Mouse (Mus musculus): ENCODE measurements at regions not wholly inside any gene's neighbourhood (a gene's known extent, or its start where the extent isn't known, plus 50 kb on each side); places are given as distances from the start of the nearest gene placed in this dataset.

- Histone ChIP-seq H3K4me3 (ENCODE audit: low read depth, low read length) (no peak overlapping the region), H3K27ac (ENCODE audit: low read depth, low read length) (no peak overlapping the region), H3K27me3 (replicated peaks; ENCODE audit: control insufficient read depth, insufficient read depth, low read length) (no peaks in the 10 kb centered on the region), H3K9ac (ENCODE audit: low read length) (no peak overlapping the region), H3K4me1 (ENCODE audit: control insufficient read depth, insufficient read depth, low read length) (no peaks in the 10 kb centered on the region), H3K36me3 (ENCODE audit: control insufficient read depth, insufficient read depth, low read length) (no peaks in the 10 kb centered on the region), H3K9me3 (replicated peaks; ENCODE audit: control insufficient read depth, low read length) (no peaks in the 10 kb centered on the region), H3K4me2 (ENCODE audit: low read length) (no peak overlapping the region)
- ATAC-seq (no peak), DNase-seq (ENCODE audit: low spot score) (no peak)
These were observed 266.9 kb downstream of the Kcnrg start for GRCm38 (mm10) chr14:61874206-61874605.

GRCm38 (mm10) chr14:61879416-61879815, 272.2 kb downstream of the Kcnrg start:
- ATAC-seq (no peak), DNase-seq (ENCODE audit: low spot score) (no peak)
- WGBS: 81% methylated on average over 2 of the region's 2 CpGs
- H3K9me3 ChIP-seq (replicated peaks; ENCODE audit: control insufficient read depth, low read length): no peaks in the 10 kb centered on the region
- H3K4me1 ChIP-seq (ENCODE audit: control insufficient read depth, insufficient read depth, low read length): no peaks in the 10 kb centered on the region
- H3K27ac ChIP-seq (ENCODE audit: low read depth, low read length): no peak overlapping the region
- H3K36me3 ChIP-seq (ENCODE audit: control insufficient read depth, insufficient read depth, low read length): no peaks in the 10 kb centered on the region
- no peak overlapping the region for H3K4me2 ChIP-seq (ENCODE audit: low read length)
- H3K27me3 ChIP-seq (replicated peaks; ENCODE audit: control insufficient read depth, insufficient read depth, low read length): no peaks in the 10 kb centered on the region
- no peak overlapping the region for H3K9ac ChIP-seq (ENCODE audit: low read length)
- H3K4me3 ChIP-seq (ENCODE audit: low read depth, low read length): no peak overlapping the region

GRCm38 (mm10) chr14:61880514-61881259, 273.4 kb downstream of the Kcnrg start:
- Histone ChIP-seq H3K4me3 (ENCODE audit: low read depth, low read length) (no peak overlapping the region), H3K9ac (ENCODE audit: low read length) (no peak overlapping the region), H3K36me3 (ENCODE audit: control insufficient read depth, insufficient read depth, low read length) (no peaks in the 10 kb centered on the region), H3K27me3 (replicated peaks; ENCODE audit: control insufficient read depth, insufficient read depth, low read length) (no peaks in the 10 kb centered on the region), H3K27ac (ENCODE audit: low read depth, low read length) (no peak overlapping the region), H3K4me2 (ENCODE audit: low read length) (no peak overlapping the region), H3K4me1 (ENCODE audit: control insufficient read depth, insufficient read depth, low read length) (no peaks in the 10 kb centered on the region), H3K9me3 (replicated peaks; ENCODE audit: control insufficient read depth, low read length) (no peaks in the 10 kb centered on the region)
- DNase-seq (ENCODE audit: low spot score): peak; percentile 14
- ATAC-seq: no peak
- WGBS: 68% methylated on average over 9 of the region's 9 CpGs

GRCm38 (mm10) chr14:61885241-61886015, 278.2 kb downstream of the Kcnrg start:
- no peak overlapping the region for H3K4me2 ChIP-seq (ENCODE audit: low read length)
- no peaks in the 10 kb centered on the region for H3K4me1 ChIP-seq (ENCODE audit: control insufficient read depth, insufficient read depth, low read length)
- no peak overlapping the region for H3K27ac ChIP-seq (ENCODE audit: low read depth, low read length)
- no peak overlapping the region for H3K4me3 ChIP-seq (ENCODE audit: low read depth, low read length)
- H3K9ac ChIP-seq (ENCODE audit: low read length): no peak overlapping the region
- H3K36me3 ChIP-seq (ENCODE audit: control insufficient read depth, insufficient read depth, low read length): no peaks in the 10 kb centered on the region
- ATAC-seq (no peak), DNase-seq (ENCODE audit: low spot score) (no peak)
- WGBS: 92% methylated on average over 6 of the region's 6 CpGs
- H3K9me3 ChIP-seq (replicated peaks; ENCODE audit: control insufficient read depth, low read length): no peaks in the 10 kb centered on the region
- H3K27me3 ChIP-seq (replicated peaks; ENCODE audit: control insufficient read depth, insufficient read depth, low read length): no peaks in the 10 kb centered on the region

DNA sequence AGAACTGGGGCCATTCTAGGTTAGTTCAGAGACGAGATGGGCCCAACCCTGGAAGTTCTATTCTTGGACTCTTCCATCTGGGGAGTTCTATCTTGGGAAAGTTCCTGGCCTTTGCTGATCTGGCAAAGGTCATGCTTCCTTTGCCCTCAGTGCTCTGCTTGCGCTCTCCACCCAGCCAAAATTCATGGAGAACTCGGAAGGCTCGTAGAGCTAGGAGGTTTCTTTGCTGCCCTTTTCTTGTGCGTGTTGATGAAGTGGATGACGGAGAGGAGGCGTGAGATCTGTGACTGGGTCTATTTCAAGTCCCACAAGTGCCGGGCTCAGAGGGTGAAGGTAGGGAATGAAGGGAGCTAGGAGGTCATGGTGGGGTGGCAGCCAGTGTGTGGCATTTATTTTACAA, 282.4 kb downstream of the Kcnrg start:
- Histone ChIP-seq H3K4me3 (ENCODE audit: low read depth, low read length) (no peak overlapping the region), H3K4me2 (ENCODE audit: low read length) (no peak overlapping the region), H3K36me3 (ENCODE audit: control insufficient read depth, insufficient read depth, low read length) (no peaks in the 10 kb centered on the region), H3K27ac (ENCODE audit: low read depth, low read length) (no peak overlapping the region), H3K9me3 (replicated peaks; ENCODE audit: control insufficient read depth, low read length) (no peaks in the 10 kb centered on the region), H3K9ac (ENCODE audit: low read length) (no peak overlapping the region), H3K27me3 (replicated peaks; ENCODE audit: control insufficient read depth, insufficient read depth, low read length) (no peaks in the 10 kb centered on the region), H3K4me1 (ENCODE audit: control insufficient read depth, insufficient read depth, low read length) (no peaks in the 10 kb centered on the region)
- DNase-seq (ENCODE audit: low spot score): no peak
- 89% methylated on average over 8 of the region's 8 CpGs for WGBS
- ATAC-seq: no peak

- H3K36me3 ChIP-seq (ENCODE audit: control insufficient read depth, insufficient read depth, low read length): no peaks in the 10 kb centered on the region
- H3K4me1 ChIP-seq (ENCODE audit: control insufficient read depth, insufficient read depth, low read length): no peaks in the 10 kb centered on the region
- WGBS: 74% methylated on average over 3 of the region's 3 CpGs
- H3K27me3 ChIP-seq (replicated peaks; ENCODE audit: control insufficient read depth, insufficient read depth, low read length): no peaks in the 10 kb centered on the region
- no peak overlapping the region for H3K27ac ChIP-seq (ENCODE audit: low read depth, low read length)
- no peaks in the 10 kb centered on the region for H3K9me3 ChIP-seq (replicated peaks; ENCODE audit: control insufficient read depth, low read length)
- no peak overlapping the region for H3K9ac ChIP-seq (ENCODE audit: low read length)
- no peak overlapping the region for H3K4me2 ChIP-seq (ENCODE audit: low read length)
- DNase-seq (ENCODE audit: low spot score) (no peak), ATAC-seq (no peak)
- no peak overlapping the region for H3K4me3 ChIP-seq (ENCODE audit: low read depth, low read length)
These were observed 286.5 kb downstream of the Kcnrg start for GRCm38 (mm10) chr14:61893786-61894185.

- Histone ChIP-seq H3K4me2 (ENCODE audit: low read length) (no peak overlapping the region), H3K9me3 (replicated peaks; ENCODE audit: control insufficient read depth, low read length) (no peaks in the 10 kb centered on the region), H3K4me3 (ENCODE audit: low read depth, low read length) (no peak overlapping the region), H3K9ac (ENCODE audit: low read length) (no peak overlapping the region), H3K36me3 (ENCODE audit: control insufficient read depth, insufficient read depth, low read length) (no peaks in the 10 kb centered on the region), H3K4me1 (ENCODE audit: control insufficient read depth, insufficient read depth, low read length) (no peaks in the 10 kb centered on the region), H3K27ac (ENCODE audit: low read depth, low read length) (no peak overlapping the region), H3K27me3 (replicated peaks; ENCODE audit: control insufficient read depth, insufficient read depth, low read length) (no peaks in the 10 kb centered on the region)
- 80% methylated on average over 5 of the region's 5 CpGs for WGBS
- DNase-seq (ENCODE audit: low spot score) (no peak), ATAC-seq (no peak)
These were observed 289.6 kb downstream of the Kcnrg start for GRCm38 (mm10) chr14:61896879-61897278.

DNA sequence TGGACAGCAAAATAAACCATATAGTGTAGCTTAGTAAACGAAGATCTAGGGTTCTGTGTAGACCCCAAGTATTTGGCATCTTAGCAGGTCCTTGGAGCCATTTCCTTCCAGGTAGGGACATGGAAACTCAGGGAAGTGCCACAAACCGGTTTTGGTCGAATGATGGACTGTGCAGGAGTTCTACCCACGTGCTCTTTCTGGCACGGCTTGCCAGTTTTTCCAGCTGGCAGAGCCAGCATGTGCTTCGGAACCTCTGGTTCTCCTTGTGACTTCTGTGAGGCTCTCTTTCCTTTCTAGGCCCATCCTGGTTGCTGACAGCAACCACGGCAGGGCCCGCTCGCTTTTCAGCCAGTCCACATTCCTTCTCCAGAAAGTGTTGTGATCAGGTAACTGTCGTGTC, 291.4 kb downstream of the Kcnrg start:
- H3K4me3 ChIP-seq (ENCODE audit: low read depth, low read length): no peak overlapping the region
- H3K4me1 ChIP-seq (ENCODE audit: control insufficient read depth, insufficient read depth, low read length): no peaks in the 10 kb centered on the region
- no peak for ATAC-seq
- H3K9ac ChIP-seq (ENCODE audit: low read length): no peak overlapping the region
- H3K9me3 ChIP-seq (replicated peaks; ENCODE audit: control insufficient read depth, low read length): no peaks in the 10 kb centered on the region
- H3K36me3 ChIP-seq (ENCODE audit: control insufficient read depth, insufficient read depth, low read length): no peaks in the 10 kb centered on the region
- 90% methylated on average over 10 of the region's 10 CpGs for WGBS
- no peaks in the 10 kb centered on the region for H3K27me3 ChIP-seq (replicated peaks; ENCODE audit: control insufficient read depth, insufficient read depth, low read length)
- H3K27ac ChIP-seq (ENCODE audit: low read depth, low read length): no peak overlapping the region
- no peak for DNase-seq (ENCODE audit: low spot score)
- H3K4me2 ChIP-seq (ENCODE audit: low read length): no peak overlapping the region

DNA sequence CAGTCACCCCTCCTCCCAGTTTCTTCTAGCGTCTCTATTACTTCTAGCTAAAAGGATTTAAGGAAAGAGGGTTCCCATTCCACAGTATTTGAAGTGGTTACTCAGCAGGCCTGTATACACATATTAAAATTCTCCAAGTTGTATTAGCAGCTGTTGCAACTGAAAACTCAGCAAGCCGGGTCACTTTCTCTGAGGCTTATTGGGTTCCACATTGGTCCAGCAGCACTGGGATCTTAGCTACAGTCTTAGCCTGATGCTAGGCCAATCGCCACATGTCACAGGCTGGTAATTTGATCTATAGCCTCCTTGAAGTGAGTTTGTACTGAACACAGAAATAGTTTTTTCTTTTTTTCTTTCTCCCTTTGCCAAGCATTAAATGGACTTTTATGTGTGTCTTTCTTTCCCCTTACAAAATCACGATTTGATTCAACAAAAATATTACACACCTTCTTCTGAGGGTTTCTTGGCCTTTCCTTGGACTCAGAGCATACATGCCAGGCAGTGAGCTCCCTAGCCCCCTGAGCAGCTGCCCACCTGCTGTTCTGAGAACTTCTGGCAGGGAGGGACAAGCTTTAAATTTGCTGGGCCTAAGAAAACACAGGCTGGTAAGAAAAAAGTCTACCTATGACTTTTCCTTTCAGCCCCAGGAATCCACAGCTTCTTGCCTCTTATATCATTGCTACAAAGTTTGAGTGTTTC, 297.3 kb downstream of the Kcnrg start:
- 80% methylated on average over 4 of the region's 4 CpGs for WGBS

More for the DNA sequence above, 297.3 kb downstream of the Kcnrg start:
- no peak overlapping the region for H3K9ac ChIP-seq (ENCODE audit: low read length)
- no peak overlapping the region for H3K4me2 ChIP-seq (ENCODE audit: low read length)
- H3K4me1 ChIP-seq (ENCODE audit: control insufficient read depth, insufficient read depth, low read length): no peaks in the 10 kb centered on the region
- H3K4me3 ChIP-seq (ENCODE audit: low read depth, low read length): no peak overlapping the region
- no peaks in the 10 kb centered on the region for H3K9me3 ChIP-seq (replicated peaks; ENCODE audit: control insufficient read depth, low read length)
- ATAC-seq: no peak
- no peaks in the 10 kb centered on the region for H3K27me3 ChIP-seq (replicated peaks; ENCODE audit: control insufficient read depth, insufficient read depth, low read length)
- no peak for DNase-seq (ENCODE audit: low spot score)
- H3K36me3 ChIP-seq (ENCODE audit: control insufficient read depth, insufficient read depth, low read length): no peaks in the 10 kb centered on the region
- no peak overlapping the region for H3K27ac ChIP-seq (ENCODE audit: low read depth, low read length)
